Mouse (Mus musculus): ENCODE measurements around the gene Tm7sf2.

DNA sequence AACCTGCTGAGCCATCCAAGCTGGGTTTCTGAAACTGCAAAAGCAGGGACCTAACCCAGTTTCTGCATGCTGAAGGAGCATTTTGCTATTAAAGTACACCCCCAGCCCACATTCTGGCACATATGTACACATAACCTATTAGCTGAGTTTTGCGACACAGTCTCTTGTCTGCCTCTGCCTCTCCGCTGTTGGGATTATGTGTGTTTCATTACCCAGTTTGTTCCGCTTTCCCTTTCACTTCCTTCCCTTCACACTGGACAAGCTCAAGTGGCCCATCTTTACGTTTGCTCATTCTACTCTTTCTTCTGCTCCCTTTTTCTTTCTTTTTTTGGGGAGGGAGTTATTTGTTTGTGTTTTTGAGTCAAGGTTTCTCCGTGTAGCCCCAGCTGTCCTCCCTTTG is 5.7 kb upstream of the Tm7sf2 start:
- TF ChIP-seq CTCF (IDR thresholded peaks at IDR 0.05; ENCODE audit: extremely low read depth, insufficient read length, insufficient replicate concordance, low read depth, low read length) (no peak), POLR2A (IDR thresholded peaks at IDR 0.05; ENCODE audit: low read depth, low read length) (no peak)
